Mouse (Mus musculus): ENCODE results near the gene Enthd1.

DNA sequence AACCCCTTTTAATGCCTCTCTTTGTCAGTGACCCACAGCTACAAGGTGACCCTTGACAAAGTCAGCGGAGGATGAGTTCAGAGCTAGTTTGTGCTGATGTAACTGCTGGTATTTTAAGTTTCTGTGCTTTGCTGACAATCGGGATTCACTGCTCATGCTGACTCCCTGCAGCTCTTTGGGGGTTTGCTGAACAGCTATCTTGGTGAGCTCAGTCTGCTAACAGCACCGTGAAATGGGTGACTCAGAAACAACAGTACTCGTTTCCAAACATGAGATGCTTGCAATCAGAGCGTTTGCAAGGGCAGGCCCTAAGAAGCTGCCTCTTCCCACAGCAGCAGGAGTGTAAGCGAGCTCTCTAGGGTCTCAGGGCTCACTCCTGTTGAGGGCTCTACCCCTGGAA lies 31.7 kb downstream of the Enthd1 start:
- TF ChIP-seq CTCF (IDR thresholded peaks at IDR 0.05; ENCODE audit: borderline replicate concordance, insufficient read depth, low read depth, low read length) (no peak), POLR2A (IDR thresholded peaks at IDR 0.05; ENCODE audit: borderline replicate concordance, insufficient read depth, low read length) (no peak)
